Mouse (Mus musculus): ENCODE measurements around the gene Ddx10. TPM values are rescaled to one million over a fixed set of nuclear protein-coding genes. Genes with fewer than 3 reads are reported as not detected.

Gene Ddx10
- polyA plus RNA-seq (2017; shearing (Covaris generic)): 10 to 100 TPM; 48.0 to 52.7 TPM

DNA sequence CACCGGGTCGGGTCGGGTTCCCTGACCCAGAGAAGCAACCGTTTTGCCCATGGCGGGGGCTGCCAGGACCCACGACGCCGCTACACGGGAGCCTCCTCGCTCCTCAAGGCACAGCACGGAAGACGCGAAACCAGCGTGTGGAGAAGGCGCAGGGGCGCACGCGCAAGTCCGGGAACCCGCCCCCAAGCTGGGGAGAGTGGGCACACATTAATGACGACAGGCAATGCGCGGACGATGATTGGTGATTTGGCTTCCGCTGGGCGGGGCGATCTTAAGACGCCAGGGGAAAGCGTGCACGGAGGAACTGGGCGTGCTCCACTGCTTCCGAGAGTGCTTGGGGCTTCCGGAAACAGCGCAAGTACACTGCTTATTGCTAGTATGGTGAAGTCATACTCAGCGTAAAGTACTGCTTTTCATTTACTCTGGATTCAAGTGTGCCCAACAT lies at the start of gene Ddx10:
Gene Ddx10 (minus strand): TSS at position 101 of the 445 bp plus-strand sequence.
- ATAC-seq: peak; percentile 99

DNA sequence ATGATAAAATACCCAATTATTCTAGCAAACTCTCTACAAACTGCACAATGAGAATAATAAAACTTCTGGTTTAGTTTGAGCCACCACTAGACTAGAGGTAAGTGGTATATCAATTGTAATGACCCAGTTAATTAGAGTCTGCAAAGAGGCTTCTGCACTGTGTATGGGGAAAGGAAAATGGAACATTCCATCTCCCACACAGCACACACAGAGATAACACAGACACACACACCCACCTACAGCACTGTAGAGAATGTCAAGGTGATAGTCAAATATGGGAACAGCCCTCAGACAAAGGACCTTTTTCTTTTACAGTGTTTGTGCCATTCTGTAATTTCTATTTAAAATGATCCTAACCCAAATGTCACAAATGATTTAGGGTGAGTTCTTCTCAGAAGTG lies 45.0 kb upstream of the Ddx10 start:
- ATAC-seq: no peak

DNA sequence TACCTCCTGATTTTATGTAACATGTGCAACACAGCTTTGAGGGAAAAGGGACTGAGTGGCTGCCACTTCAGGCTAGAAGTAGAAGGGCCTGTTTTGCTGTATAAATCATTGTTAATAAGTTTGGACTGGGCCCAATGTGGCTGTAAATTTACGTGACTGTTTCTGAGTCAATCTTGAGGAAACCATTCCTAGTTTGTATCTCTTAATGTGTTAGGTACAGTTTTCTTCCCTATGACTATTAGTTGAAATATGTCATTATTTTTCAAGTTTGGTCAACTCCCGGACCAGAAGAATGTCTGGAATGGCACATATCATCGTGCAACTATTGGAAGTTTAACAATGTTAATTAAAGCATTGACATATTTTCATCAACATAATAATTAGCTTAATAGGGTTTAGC lies 42.2 kb upstream of the Ddx10 start:
- no peak for ATAC-seq

DNA sequence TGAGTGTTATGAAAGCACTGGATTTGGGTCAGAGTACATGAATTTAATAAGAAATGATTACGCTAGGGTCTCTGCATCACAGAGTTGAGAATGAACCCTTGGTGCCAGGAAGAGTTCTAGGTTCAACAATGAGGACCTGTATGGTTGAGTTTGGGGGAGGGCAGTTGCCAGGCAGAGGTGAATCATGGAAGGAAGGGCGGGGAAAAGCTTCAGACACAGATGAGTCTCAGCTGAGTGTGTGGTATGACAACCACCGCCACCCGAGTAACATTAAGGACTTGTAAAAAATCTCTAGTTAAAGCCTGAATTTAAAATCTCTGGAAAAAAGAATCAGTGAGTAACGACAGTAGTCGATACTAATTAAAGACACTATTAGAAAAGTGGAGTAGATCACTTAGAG lies 38.9 kb upstream of the Ddx10 start:
- no peak for ATAC-seq

DNA sequence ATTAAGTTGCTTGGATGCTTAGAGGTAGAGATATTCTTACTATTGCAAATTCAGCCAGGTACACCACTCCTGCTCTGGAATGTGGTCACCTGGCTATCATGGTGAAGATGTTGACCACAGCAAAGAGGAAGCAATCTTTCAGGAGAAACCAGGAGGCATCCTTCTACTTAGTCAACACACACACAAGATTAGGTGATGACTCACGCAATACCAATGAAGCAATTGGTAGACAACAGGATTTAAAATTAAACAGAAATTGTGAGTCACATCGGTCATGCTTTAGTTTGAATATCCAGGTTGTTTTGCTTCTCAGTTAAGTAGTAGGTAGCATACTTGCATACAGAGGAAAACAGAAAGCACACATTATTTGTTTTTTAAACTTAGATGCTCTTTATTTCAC lies 31.1 kb upstream of the Ddx10 start:
- no peak for ATAC-seq

DNA sequence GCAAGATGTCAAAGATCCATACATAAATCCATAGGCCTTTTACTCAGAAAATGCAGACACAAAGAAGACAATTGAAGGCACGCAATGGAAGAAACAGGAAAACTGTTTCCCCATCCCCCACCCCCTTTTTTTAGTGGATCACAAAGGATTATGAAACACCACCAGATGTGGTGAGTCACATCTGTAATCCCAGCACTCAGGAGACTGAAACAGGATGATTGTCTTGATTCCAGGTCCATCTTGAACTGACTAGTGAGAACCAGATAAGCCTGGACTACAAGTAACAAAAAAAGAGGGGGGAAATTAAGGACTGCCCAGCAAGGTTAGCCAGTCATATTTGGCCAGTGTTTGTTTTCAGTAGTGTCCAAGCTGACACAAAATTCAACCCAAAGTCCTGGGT lies 28.5 kb upstream of the Ddx10 start:
- no peak for ATAC-seq

DNA sequence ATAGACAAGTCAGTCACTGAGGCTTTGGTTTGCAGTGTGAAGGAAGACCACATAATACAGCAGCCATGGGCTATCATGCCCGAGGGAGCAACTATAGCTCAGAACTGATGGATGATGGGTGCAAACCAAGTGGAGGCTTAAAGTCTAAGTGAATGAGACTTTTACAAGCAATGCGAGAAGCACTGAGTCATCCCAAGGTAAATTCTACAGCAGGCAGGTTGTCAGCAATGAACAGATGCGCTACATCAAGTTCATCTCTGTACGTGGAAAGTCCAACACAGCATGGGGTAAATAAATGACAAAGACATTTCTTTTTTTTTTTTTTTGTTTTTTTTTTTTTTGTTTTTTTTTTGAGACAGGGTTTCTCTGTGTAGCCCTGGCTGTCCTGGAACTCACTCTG lies 24.9 kb upstream of the Ddx10 start:
- ATAC-seq: no peak

DNA sequence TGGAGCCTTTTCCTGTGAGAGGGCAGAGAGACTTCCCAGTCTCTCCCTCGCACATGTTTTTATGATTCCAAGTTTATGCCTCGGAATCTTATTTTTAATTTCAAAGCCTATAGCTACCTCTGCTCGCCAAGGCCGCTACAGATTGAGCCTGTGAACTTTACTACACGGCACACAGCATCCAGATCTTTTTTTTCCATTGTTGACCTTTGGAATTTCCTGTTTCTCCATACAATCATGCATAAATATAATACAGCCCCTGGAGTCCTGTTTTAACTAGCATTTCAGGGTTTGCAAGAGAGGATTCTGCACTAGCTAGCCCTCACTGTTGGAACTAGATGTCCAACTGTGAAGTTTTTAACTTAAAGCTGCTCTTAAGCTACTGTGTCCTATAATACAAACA lies 24.4 kb upstream of the Ddx10 start:
- ATAC-seq: no peak

DNA sequence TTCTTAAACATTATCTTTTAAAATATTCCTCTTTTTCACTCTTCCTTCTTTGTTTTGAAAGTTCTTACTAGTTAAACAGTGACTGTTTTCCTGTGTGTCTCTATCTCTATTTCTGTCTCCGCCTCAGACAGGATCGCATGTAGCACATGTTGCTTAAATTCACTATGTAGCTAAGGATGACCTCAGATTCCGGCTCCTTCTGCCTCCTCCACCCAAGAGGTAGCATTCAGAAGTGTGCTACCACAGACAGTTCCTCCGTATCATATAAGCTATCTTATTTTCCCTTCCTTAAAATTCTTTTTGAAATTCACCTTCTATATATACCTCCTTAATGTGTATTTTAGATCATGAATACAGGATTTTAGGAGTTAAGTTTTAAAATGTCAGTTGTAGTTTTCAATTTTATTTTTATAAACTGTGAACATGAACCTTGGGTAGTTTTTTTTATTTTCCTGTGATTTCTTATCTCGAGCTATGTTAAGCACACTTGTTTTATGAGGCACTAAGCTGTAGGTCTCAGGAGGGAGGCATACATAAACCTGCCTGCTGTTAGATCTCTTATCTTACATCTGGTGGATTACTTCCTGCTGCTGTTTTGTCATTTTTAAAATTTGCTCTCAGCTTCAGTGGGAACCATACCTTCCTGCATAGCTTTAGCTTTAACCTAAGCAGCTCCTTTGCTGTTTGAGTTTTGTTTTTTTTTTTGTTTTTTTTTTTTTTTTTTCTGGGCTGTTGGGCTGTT lies 23.6 kb upstream of the Ddx10 start:
- ATAC-seq: peak; percentile 71

DNA sequence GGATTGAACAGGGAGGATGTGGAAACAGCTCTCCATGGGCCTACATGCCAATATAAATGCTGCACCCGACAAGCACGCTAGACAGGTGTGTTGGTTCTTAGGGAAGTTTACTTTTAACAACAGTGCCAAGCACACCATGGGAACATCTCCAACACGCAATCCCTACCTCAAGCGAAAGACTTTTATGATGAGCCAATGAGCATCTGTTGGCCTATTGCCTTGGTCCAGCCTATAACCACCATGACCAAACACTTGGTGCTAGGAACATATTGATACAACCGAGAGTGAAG lies 21.6 kb upstream of the Ddx10 start:
- ATAC-seq: no peak

DNA sequence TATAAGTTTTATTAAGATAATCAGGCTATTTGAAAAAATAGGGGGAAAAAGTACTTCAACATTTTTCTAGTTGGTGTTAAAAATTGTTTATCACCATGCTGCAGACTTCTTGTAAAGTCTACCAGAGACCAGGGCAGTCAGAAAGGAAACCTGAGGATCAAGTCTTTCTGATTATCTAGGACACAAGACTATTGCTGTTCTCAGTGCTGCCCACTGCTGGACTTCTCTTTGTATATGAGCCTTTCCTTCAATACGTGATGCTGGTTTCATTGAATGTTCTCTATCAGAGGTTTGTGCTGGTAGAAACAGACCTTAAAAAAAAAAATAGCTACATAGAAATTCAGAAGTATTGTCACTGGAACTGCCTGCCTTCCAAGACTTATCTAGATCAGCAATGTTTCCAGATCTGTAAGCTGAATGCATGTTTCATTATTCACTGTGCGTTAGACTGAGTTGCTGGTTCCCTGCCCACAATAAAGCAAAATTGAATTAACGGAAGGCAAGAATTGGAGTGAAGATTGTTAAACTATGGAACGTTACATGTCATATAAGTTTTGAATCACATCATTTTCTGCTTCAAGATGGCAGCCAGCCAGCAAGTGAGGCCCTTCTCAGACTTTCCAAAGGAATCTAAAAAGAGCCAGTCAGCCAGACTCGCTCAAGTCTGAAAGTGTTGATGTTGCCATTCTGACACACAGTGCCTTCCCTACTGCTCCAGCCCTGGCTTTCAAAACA lies 21.0 kb upstream of the Ddx10 start:
- no peak for ATAC-seq

DNA sequence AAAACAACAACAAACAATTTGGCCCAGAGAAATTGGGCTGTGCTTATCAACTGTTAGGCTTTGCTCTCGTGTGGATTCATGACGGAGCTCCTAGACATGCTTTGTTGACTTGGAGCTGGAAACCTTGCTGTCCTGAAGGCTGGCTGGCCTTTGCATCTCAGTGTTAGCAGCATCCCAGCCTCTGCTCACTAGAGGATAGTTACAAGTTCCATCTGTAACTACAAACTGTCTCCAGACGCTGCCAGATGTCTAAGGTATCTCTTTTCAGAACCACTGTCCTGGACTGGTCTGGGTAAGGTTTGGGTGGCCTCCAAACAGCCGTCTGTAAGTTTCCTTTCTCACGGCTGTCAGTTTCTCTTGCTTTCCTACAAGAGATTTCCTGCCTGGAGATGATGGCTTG lies 20.2 kb upstream of the Ddx10 start:
- no peak for ATAC-seq

DNA sequence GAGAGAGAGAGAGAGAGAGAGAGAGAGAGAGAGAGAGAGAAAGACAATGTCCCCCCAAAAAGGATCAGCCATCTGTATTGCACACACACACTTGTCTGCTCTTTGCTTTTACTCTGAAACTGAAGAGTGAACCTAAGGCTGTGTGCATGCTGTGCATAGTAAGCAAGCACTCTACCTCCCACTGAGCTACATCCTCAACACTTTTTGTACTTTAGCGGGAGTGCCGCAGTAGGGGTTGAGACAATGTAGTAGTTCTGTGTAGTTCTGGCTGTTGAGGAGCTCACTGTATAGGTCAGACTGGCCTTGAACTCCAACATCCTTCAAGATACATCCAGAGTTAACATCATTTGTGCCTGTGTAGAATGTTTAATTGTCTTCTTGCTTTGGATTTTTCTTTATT lies 17.7 kb upstream of the Ddx10 start:
- no peak for ATAC-seq

DNA sequence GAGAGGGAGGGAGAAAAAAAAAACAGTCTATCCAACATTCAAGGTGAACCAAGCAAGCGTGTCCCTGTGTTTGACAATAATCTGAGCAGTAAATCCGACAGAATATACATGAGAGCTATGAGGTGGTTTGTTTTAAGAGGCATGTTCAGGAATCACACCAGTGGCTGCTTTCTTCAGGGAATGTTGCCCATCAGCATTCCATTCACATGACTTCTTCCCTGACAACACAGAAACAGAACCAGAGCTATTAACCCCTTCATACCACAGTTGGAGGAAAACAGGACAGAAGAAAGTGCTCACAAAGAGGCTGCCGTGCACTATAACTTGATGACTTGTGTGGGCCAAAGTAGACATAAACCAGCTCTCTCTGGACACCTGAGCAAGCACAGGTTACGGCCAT lies 16.5 kb upstream of the Ddx10 start:
- no peak for ATAC-seq

DNA sequence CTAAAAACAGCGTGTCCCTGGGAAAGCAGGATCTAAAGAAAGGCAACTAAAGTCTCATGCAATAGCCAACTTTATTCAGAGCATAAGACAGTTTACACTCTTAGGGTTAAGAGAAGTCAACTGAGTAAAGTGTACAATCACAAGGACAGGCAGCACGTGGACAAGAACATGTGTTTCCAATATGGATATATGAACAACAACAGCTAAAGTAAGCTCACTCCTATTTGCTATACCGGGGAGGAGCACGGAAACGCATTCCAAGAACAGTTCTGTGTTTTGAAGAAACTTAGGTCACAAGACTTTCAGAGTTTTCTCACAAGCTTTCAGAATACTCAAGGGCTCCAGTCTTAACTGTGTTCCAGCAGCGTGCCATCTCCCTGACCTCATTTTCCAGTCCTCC lies 10.3 kb upstream of the Ddx10 start:
- no peak for ATAC-seq

DNA sequence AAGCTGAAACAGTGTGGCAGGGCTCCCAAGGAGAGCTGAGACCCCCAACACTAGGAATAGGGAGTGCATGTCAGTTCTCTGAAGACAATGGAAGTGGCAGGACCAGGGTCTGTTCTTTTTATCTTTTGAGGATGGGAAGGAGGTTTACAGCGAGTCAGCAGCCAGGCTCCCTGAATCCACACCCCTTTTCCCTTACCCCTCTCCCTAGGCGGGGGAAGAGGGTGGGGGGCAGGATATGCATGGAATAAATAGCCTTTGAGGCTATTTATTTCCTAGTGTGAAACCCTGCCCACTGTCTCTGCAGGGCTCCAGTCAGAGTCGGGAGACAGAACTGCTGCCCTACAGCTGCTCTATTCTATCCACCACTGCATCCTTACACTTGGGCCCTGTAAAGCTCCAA lies 9.9 kb upstream of the Ddx10 start:
- ATAC-seq: no peak

DNA sequence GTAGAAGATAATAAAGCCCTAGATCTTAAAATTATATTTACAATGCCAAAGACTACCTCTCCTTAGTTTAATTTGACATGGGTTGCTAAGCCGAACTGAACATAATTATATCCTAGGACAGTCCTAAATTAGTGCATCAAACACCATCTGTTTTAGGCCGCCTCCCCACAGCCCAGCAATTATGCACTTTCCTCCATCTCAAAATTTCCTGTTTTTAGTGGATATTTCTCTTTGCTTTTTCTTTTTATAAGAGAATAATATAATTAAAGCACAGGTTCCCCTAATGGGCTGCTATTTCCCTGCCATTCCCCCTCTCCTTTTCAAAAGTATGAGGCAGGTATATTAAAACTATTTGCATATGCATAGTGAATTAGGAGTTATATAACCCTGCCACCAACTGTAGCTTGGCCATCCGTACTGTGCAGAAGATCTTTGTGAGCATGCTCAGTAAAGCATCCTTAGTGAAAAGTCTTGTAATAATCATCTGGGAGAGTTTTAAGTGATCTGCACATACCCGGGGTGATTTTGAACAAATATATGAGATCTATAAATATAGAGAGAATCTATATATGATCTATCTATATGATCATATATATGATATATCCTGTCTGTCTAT lies 8.9 kb upstream of the Ddx10 start:
- ATAC-seq: no peak

DNA sequence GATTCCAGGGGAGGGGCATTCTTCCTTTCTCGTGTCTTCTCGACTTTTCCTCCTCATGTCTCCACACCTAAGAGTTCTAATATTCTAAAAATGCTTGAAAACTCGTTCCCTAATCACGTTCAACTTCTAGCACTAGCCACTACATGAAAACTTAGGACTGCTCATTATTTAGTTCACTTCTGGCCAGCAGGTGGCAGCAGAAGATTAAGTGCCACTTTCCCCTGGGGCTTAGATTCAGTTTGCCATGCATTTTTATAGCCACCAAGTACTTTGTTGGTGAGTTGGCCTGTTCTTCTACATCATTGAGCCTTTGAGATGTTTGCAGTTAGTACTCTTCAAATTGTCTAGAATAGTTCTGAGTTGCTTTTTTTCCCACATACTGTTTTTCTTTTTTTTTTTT lies 6.5 kb upstream of the Ddx10 start:
- peak; percentile 81 for ATAC-seq

DNA sequence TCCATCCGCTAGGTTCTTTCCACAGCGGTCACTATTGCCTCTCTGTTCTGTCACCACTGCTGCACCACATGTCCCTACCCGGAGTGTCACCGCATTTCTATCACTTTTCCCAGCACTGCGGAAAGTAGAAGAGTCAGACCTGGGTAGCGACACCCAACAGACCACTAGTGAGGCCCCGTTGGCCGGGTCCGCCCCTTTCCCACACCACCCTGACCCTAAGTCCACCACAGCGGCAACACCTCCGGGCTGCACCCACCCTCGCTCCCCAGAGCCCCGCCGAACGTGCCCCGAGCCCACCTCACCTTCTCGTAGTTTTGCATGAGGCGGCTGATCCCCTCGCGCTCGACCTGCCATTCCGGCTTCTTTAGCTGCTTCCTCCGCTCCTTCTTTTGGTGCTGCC lies 337 bp downstream of the Ddx10 start:
- ATAC-seq: peak; percentile 20

DNA sequence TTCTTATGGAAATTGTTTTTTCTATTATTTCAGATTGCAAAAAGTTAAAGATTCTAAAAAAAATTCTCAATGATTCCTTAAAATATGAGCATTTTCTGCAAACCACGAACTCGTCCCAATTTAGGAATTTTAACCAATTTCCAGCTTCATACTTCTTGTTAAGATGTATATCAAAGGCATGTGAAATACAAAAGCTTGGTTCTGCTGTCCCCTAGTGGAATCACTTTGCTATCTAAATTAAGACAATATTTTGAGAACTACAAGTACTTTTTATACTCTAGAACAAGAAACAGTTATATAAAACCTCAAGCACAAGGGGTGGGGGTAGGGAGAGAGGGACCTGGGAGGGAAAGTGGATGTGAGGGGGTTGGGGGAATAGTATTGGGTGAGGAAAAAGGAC lies 29.7 kb downstream of the Ddx10 start:
- ATAC-seq: no peak

DNA sequence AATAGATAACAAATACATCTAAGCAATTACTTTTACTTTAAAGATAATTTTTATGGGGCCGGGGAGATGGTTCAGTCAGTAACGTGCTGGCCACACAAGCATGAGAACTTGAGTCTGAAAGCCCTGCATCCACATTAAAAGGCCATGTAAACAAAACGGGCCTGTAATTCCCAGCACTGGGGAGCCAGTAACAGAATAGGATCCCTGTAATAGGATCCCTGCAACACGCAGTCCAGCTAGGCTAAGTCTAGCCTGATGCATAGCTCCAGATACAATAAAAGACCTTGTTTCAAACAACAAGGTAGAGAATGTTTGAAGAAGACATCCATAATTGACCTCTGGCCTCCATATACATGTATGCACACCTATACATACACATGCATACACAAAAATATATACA lies 39.6 kb downstream of the Ddx10 start:
- ATAC-seq: no peak

DNA sequence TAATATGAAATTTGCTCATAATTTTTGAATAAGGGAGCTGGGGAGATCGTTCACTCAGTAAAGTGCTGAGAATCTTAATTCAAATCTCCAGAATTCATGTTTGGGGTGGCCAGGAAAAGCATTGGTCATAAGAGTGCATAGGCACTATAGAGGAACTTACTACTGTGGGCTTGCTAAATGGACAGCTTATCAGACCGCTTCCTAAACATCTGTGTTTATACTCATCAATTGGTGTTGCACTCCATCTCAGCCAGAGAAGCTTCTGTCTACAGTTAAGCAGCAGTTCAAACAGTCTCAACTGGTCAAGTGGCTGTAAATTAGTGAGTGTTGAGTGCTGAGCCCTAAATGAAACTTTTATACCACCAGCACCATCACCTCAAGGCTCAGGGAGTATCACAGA lies 73.3 kb downstream of the Ddx10 start:
- no peak for ATAC-seq

DNA sequence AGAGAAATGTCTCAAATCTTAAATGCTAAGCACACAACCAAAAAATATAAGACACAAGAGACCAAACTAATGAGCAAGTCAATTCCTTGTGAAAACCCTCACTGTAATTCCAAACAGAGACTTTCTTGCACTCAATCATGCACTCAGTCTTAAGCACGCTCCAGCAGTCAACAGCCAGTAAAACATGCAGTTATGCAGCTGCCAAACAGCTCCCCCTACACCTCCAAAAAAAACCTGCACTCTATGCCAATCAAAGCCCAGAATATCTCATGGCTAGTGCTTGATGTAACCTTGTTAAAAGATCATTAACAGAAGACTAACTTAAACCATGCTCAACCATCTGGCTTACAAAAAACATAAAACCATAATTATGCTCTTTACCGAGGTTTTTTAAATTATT lies 74.6 kb downstream of the Ddx10 start:
- ATAC-seq: no peak

DNA sequence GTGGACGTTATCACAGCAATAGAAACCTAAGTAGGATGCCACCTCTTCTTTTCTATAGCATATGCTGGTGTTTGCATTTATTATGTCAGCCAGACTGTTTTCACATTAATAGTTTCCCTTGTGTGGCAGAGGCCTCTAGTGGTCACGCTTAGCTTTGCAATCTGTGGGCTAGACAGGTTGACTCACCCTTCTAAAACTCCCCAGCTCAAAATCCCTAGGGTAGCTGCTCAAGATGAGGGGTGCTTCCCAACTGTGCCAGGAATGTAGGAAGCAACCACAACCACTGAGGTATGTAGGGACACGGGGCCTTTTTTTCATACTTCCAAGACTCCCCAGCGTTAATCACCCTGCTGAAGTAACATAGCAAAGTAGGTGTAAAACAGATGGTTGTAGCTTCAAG lies 103.6 kb downstream of the Ddx10 start:
- no peak for ATAC-seq

Measured in activated CD4-positive, CD25-positive, alpha-beta regulatory T cell, adult 4 months (primary cell).